Comparison of ENCODE assay signal across 16 mouse cellular contexts in the genomic region with DNA sequence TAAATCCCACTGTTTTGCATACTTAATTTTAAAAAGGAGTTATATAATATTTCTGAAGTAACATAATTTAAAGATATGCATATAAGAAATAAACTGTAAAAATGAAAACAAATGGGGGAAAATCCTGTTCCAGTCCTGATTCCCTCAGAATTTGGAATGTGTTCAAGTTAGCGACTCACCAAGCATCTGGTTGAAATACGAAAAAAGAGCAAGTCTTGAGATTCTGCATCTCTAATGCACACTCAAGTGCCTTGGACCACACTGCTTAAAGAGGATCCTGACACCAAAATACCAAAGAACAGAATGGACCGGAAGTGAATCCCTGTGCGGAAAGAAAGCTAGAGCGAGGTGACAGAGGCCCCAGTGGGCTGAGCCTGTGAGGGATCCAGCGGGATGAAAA. TPM values are rescaled to one million over a fixed set of nuclear protein-coding genes. Genes with fewer than 3 reads are reported as not detected.
DNase-seq lines count a peak whose midpoint lies in the region; ATAC-seq and TF ChIP-seq lines count a peak whose summit lies in the region.
"Had no signal": no experiment of that assay in that cellular context is flagged by ENCODE, and none has a peak within 500 bp of the region (broad histone marks: within the 10 kb centered on the region; RNA-seq: fewer than 3 reads in every experiment).

No protein-coding gene starts in this region.

- H3K9ac ChIP-seq in heart, embryonic 13.5 days = no peak overlapping the region
- 0 out of 2 replicates have a peak overlapping the region, but pooled peaks have one; percentile 4 for H3K9ac ChIP-seq in lung, embryonic 16.5 days (ENCODE audit: low read length)
- H3K9ac ChIP-seq in forebrain, postnatal 0 days = no peak overlapping the region
- H3K9ac ChIP-seq: liver, embryonic 14.5 days had no signal

- no peaks in the 10 kb centered on the region for H3K36me3 ChIP-seq in heart, embryonic 13.5 days
- H3K36me3 ChIP-seq in lung, embryonic 16.5 days (ENCODE audit: control insufficient read depth, insufficient read depth, low read length) = no peaks in the 10 kb centered on the region
- no peaks in the 10 kb centered on the region for H3K36me3 ChIP-seq in forebrain, postnatal 0 days (ENCODE audit: insufficient read depth)

- H3K9me3 ChIP-seq in heart, embryonic 13.5 days = no peaks in the 10 kb centered on the region
- H3K9me3 ChIP-seq in lung, embryonic 16.5 days (ENCODE audit: control insufficient read depth, low read length) = no peaks in the 10 kb centered on the region
- H3K9me3 ChIP-seq in forebrain, postnatal 0 days (ENCODE audit: low read length) = no peaks in the 10 kb centered on the region

- H3K27me3 ChIP-seq in heart, embryonic 13.5 days (replicated peaks) = no peaks in the 10 kb centered on the region
- no peaks in the 10 kb centered on the region for H3K27me3 ChIP-seq in lung, embryonic 16.5 days (ENCODE audit: control insufficient read depth, insufficient read depth, low read depth, low read length)
- no peaks in the 10 kb centered on the region for H3K27me3 ChIP-seq in forebrain, postnatal 0 days (ENCODE audit: insufficient read depth, low read length)

- peaks cover 22% of the 10 kb centered on the region for H3K4me1 ChIP-seq in heart, embryonic 13.5 days
- H3K4me1 ChIP-seq in lung, embryonic 16.5 days (replicated peaks; ENCODE audit: control insufficient read depth, insufficient read depth, low read length) = peaks cover 15% of the 10 kb centered on the region
- no peaks in the 10 kb centered on the region; the same call in 1 of the 2 replicates for H3K4me1 ChIP-seq in cortical plate, adult 2 months (ENCODE audit: control insufficient read depth, insufficient read depth, low read length)
- H3K4me1 ChIP-seq in forebrain, postnatal 0 days (ENCODE audit: insufficient read depth) = peaks cover 12% of the 10 kb centered on the region

- WGBS in heart, embryonic 13.5 days = 56% methylated on average over 6 of the region's 6 CpGs
- WGBS in lung, embryonic 16.5 days = 30% methylated on average over 6 of the region's 6 CpGs
- 16% methylated on average over 6 of the region's 6 CpGs for WGBS in forebrain, postnatal 0 days

- TF ChIP-seq CTCF in cortical plate, adult 2 months (IDR thresholded peaks at IDR 0.05; ENCODE audit: extremely low read depth, insufficient read depth, low read length) = no peak
- TF ChIP-seq CTCF in forebrain, postnatal 0 days (IDR thresholded peaks at IDR 0.05; ENCODE audit: low read depth) = no peak

- H3K4me2 ChIP-seq in heart, embryonic 13.5 days = 0 out of 2 replicates have a peak overlapping the region, but pooled peaks have one; percentile 20
- H3K4me2 ChIP-seq in lung, embryonic 16.5 days (ENCODE audit: low read depth, low read length) = no peak overlapping the region
- H3K4me2 ChIP-seq in forebrain, postnatal 0 days (ENCODE audit: low read depth) = no peak overlapping the region

- TF ChIP-seq POLR2A in cortical plate, adult 2 months (IDR thresholded peaks at IDR 0.05; ENCODE audit: extremely low read depth, insufficient read depth, low read length) = no peak

- no peak for DNase-seq in heart, adult 11 months
- no peak for DNase-seq in lung, postnatal 25 days (ENCODE audit: low spot score)
- peak; percentile 24 for DNase-seq in forebrain, postnatal 0 days
- DNase-seq in kidney, postnatal 14 days = no peak
- no peak for DNase-seq in cerebellum, postnatal 4 days (ENCODE audit: low spot score in 2 of 2)
- DNase-seq: adrenal gland, adult 2 months; B cell, adult 2 months; cerebellum, adult 11 months; kidney, adult 2 months; right cerebral cortex, postnatal 4 days had no signal

- ATAC-seq in heart, embryonic 13.5 days (ENCODE audit: extremely low read depth, insufficient number of reproducible peaks, low FRiP score, low TSS enrichment) = no peak
- no peak for ATAC-seq in lung, embryonic 16.5 days (ENCODE audit: low read depth)
- ATAC-seq in forebrain, postnatal 0 days = no peak

- peak overlapping the region; percentile 28; the same call in 1 of the 2 replicates for H3K27ac ChIP-seq in heart, embryonic 13.5 days (replicated peaks)
- H3K27ac ChIP-seq in lung, embryonic 16.5 days (ENCODE audit: low read length) = peak overlapping the region; percentile 32; the same call in 1 of the 2 replicates
- H3K27ac ChIP-seq in cortical plate, adult 2 months (ENCODE audit: insufficient read depth, low read length) = peak overlapping the region; percentile 77
- H3K27ac ChIP-seq in forebrain, postnatal 0 days (ENCODE audit: low read depth, low read length) = peak overlapping the region; percentile 21; the same call in 1 of the 2 replicates
- H3K27ac ChIP-seq: liver, embryonic 14.5 days had no signal

- no peak overlapping the region for H3K4me3 ChIP-seq in heart, embryonic 13.5 days
- H3K4me3 ChIP-seq in lung, embryonic 16.5 days (ENCODE audit: low read length) = no peak overlapping the region
- H3K4me3 ChIP-seq in cortical plate, adult 2 months (ENCODE audit: insufficient read depth, low read length) = no peak overlapping the region
- H3K4me3 ChIP-seq in forebrain, postnatal 0 days (ENCODE audit: low read depth, low read length) = no peak overlapping the region

RNA-seq across cellular contexts. Expression of gene Id4, which starts 30.0 kb away (rescaled TPM):
- 2.5 and 2.6 TPM in 2 replicates for polyA plus RNA-seq in heart, embryonic 13.5 days (2015; fragmentation: Nextera tagmentation; extraction: Ambion mirVana)
- 1.8 and 2.0 TPM in 2 replicates for polyA plus RNA-seq in lung, embryonic 16.5 days (2015; fragmentation: Nextera tagmentation; extraction: Ambion mirVana)
- 31.7 and 40.8 TPM in 2 replicates for polyA plus RNA-seq in cortical plate, adult 2 months (2012; rRNA removed)
- total RNA-seq in forebrain, postnatal 0 days (2014; rRNA removed) = 100 and 152 TPM in 2 replicates
- polyA plus RNA-seq in forebrain, postnatal 0 days (2015; fragmentation: Nextera tagmentation; extraction: Ambion mirVana) = 32.6 and 80.8 TPM in 2 replicates
- total RNA-seq: MEL; neutrophil, adult 5-6 weeks had no signal

Comparison
In these comparisons a context has a peak if more than half of its experiments do, and no peak if none do; other contexts are left out.
1. H3K27ac ChIP-seq: peak in every context shown above with its lines; median percentile 77 in cortical plate, adult 2 months; 32 in lung, embryonic 16.5 days; 28 in heart, embryonic 13.5 days; 21 in forebrain, postnatal 0 days.